Mouse (Mus musculus): ENCODE data around the gene Degs1. TPM values are rescaled to one million over a fixed set of nuclear protein-coding genes. Genes with fewer than 3 reads are reported as not detected.

Degs1 gene
- total RNA-seq, 2 experiments from 2014 or later = 27.6 to 31.7 TPM

- intact Hi-C loops (cut with DNase I; ENCODE audit: low total_unique reads) = no loop called here
- DNase-seq = no peak
These were observed 2.2 kb upstream of the Degs1 start for GRCm38 (mm10) chr1:182284795-182285194.

DNA sequence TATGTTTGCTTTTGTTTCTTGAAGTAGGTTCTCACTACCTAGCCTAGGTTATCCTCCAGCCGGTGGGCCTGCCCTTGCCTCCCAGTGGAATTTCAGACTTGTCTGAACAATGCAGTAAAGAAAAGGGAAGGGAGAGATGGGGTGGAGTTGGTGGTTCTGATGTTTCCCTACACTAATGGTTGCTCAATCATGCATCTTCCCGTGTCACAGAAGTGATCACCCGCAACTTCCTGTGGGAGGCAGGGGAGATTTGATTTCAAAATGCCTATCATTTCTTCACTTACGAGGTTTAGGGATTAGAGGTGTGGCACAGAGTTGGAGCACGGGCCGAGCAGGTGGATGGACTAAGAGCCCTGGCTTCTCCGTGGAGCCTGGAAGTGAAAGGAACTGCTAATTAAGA, 627 bp upstream of the Degs1 start:
- DNase-seq = no peak
- intact Hi-C loops (cut with DNase I; ENCODE audit: low total_unique reads) = no loop called here

GRCm38 (mm10) chr1:182281251-182281711, 1.3 kb downstream of the Degs1 start:
- intact Hi-C loops (cut with DNase I; ENCODE audit: low total_unique reads) = no loop called here
- DNase-seq = no peak

DNA sequence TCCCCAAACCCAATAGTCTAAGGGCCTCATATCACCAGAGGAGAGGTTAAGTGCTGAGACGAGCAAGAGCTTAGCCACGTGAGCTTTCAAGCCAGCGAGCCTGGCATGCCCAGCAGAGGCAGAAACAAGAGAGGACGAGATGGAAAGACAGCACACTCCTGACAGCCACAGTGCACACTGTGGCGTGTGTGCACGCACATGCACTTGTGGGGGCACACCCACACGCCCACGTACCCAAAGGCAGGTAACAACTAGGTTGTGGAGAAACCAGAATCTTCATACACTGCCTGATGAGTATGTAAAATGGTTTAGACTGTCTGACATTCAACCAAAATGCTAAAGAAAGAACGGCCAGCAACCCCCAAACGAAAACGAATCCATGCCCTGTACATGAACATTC, 2.0 kb downstream of the Degs1 start:
- intact Hi-C loops (cut with DNase I; ENCODE audit: low total_unique reads) = no loop called here
- no peak for DNase-seq

- DNase-seq = no peak
- intact Hi-C loops (cut with DNase I; ENCODE audit: low total_unique reads) = no loop called here
These were observed 2.6 kb downstream of the Degs1 start for GRCm38 (mm10) chr1:182280046-182280445.

DNA sequence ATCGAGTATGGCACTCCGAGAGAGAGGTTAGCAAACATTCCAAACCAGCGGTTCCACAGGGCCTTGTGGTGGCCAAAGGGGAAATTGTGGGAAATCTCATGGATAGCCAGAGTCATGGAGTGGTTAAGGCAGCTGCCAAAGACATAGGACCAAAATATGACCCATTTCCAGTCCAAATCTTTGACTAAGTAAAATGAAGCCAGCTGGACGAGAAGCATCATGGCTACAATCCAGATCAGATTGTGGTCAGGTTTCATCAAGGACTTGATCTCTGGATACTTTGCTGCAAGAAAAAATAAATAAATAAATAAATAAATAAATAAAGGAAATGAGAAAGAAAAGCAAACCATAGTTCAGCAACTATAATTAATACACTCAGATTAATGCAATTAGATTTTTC, 3.2 kb downstream of the Degs1 start:
- no peak for DNase-seq
- intact Hi-C loops (cut with DNase I; ENCODE audit: low total_unique reads) = no loop called here

- no peak for DNase-seq
- intact Hi-C loops (cut with DNase I; ENCODE audit: low total_unique reads) = no loop called here
These were observed 7.5 kb downstream of the Degs1 start for GRCm38 (mm10) chr1:182275109-182275508.

DNA sequence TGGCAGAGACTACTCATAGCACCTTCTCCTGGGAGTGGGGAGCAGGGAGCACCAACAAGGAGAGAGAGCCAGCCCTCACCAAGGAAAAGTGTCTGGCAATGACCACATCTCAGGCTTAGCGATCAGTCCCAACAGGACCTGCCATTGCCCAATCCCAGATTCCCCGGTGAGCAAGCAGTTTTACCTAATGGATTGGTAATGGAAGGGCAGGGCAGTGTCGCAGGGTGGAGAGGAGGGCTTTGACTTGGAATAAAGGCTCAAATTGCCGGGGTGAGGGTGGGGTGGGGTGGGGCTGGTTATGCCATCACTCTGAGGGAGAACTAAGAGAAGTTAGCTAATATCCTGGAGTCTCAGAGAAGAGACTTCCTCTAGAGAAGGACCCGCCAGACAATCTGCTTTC, 11.0 kb downstream of the Degs1 start:
- intact Hi-C loops (cut with DNase I; ENCODE audit: low total_unique reads) = no loop called here
- DNase-seq = no peak

DNA sequence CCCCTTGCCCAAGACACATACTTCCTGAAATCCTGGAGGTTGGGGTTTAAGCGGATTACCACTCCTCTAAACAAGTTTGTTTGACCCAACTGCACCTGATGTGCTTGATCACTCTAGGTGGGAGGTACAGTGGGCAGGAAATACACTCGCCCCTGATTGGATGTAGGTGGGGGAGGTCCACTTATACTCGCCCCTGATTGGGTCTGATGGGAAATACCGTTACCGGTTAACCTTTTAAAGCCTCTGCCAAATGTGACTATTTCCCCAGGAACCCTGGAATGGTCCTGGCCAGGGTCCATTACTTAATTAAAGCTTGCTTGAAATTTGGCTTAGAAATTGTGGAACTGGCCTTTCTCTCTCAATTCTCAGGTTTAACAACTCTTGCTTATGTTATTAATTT, 11.5 kb downstream of the Degs1 start:
- no peak for DNase-seq
- intact Hi-C loops (cut with DNase I; ENCODE audit: low total_unique reads) = no loop called here

DNA sequence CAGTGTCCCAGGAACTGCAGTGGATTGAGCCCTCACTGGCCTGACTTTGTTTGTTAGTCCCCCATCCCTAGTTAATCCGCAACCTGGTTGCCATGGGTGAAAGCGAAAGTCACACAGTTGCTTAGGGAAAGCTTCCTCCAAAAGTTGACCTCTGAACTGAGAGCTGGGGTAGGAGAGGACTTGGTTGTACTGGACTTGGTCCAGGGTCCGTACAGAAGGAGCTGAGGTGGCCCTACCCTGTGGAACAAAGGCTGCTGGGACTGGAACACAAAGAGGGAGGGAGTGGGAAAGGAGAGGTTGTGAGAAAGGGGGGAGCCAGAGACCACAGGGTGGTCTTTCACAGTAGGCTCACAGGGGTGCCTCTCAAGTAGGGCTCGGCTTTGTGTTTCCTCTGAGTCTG, 14.3 kb downstream of the Degs1 start:
- DNase-seq = no peak
- intact Hi-C loops (cut with DNase I; ENCODE audit: low total_unique reads) = no loop called here

DNA sequence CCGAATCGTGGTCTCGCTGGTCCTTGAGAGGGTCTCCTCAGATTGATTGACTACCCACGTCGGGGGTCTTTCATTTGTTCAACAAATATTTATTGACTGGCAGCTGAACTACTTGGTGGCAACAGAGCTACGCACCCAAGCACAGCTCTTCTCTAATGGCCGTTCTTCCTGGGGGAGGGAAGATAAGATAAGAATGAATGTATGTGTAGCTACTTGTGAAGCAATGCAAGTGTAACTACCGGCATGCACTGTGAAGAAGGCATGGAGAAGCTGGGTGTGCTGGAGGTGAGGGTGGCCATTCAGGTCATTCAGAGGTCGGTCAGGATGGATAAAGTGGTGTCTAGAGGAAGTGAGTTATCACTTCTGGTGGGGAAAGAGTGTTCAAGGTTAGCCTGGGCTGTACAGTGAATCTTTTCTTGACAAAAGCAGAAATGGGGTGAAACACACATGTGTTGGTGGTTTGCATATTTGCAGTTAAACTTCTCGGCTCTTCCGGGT, 16.5 kb downstream of the Degs1 start:
- no peak for DNase-seq

DNA sequence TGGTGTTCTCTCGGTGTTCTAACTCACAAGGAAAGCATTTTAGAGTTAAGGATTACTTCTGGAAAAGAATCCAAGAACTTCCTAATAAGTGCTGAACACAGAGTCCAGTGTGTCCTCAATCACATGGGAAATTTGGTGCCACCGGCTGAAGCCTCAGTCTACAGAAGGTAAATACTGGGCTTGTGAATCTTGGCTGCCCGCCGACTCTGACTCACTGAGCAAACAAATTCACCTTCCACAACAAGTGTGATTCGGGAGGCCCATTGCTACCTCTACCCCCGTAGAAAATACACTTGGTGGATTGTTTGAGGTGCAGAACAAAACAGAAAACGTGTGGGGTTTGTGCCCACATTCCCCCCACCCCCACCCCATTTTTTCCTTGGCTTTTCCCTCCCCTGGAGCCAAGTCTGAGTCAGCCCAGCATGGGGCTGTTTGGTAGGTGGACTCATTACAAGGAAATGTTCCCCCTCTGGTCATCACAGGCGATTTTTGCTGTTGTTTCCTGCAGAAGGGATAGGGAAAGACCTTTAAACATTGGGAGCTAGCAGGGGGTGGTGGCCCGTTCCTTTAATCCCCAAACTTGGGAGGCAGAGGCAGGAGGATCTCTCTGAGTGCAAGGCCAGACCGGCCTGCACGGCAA, 26.4 kb downstream of the Degs1 start:
- DNase-seq = no peak
- intact Hi-C loops (cut with DNase I; ENCODE audit: low total_unique reads) = no loop called here

More for the DNA sequence above, 16.5 kb downstream of the Degs1 start:
- intact Hi-C loops (cut with DNase I; ENCODE audit: low total_unique reads) = no loop called here

GRCm38 (mm10) chr1:182255031-182255430, 27.6 kb downstream of the Degs1 start:
- intact Hi-C loops (cut with DNase I; ENCODE audit: low total_unique reads) = no loop called here
- no peak for DNase-seq

DNA sequence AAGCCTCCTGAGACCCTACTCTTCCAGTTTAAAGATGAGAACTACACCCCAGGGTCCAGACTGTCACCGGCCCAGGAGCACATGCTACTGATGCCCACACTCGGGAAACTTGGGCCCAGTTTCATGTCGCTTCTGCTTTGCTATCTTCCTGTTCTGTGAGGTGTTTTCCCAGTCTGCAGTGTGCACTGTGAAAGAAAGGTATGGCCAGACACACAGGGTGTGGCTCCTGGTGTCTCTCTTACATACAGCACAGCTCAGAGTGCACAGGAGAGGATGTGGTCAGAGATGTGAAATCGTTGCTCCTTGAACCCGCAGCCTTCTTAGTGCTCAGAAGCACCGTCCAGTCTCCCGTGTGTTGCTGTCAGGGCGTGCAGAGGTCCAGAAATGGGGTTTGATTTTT, 28.0 kb downstream of the Degs1 start:
- DNase-seq = no peak
- intact Hi-C loops (cut with DNase I; ENCODE audit: low total_unique reads) = no loop called here

DNA sequence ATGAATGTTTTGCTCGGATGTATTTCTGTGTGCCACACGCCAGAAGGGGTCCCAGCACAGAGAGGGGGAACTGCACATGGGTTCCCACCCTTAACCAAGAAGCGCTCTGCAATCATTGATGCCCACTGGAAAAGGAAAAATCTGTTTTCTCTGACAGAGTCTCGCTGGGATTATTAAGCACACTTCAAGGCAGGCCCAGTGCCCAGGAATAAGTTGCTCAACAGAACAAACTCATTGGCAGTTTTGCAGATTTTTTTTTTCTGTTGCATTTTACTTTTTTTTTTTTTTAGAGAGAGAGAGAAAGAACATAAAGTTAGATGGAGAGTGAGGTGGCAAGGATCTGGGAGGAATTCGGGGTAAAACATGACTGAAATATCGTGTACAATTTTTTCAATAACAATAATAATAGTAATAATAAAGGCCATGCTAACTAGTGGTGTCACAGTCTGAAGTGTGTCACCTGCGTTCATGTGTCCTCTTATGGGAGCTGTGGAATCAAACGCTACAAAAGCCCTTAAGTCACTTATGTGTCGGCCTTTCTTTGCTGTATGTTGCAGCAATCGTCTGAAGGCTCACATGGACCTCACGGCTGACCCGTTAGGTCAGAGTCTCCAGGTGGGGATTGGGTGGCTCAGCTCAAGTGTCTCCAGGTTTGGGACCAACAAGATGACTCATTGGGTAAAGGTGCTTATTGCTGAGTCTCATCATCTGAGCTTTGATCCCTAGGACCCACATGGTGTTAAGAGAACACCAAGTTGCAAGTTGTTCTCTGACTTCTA, 28.7 kb downstream of the Degs1 start:
- DNase-seq = no peak
- intact Hi-C loops (cut with DNase I; ENCODE audit: low total_unique reads) = no loop called here

- intact Hi-C loops (cut with DNase I; ENCODE audit: low total_unique reads) = no loop called here
- DNase-seq = no peak
These were observed 30.0 kb downstream of the Degs1 start for GRCm38 (mm10) chr1:182252534-182253171.

GRCm38 (mm10) chr1:182250734-182251133, 31.9 kb downstream of the Degs1 start:
- intact Hi-C loops (cut with DNase I; ENCODE audit: low total_unique reads) = no loop called here
- DNase-seq = no peak

DNA sequence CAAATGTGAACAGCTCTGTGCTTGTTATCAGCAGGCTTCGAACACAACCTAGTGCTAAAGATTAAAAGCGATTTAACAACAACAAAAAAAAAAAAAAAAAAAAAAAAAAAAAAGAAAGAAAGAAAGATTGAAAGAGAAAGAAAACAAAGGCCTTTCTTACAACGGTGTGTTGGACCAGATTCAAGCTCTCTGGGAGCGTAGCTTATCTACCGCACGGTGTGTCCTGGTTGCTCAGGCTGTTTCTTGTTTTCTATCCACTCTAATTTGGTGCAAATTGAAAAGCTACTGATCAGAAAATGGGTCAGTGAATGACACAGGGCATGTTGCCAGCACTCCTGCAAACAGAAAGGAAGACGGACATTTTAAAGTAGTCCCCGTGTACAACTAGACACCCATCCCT, 33.3 kb downstream of the Degs1 start:
- intact Hi-C loops (cut with DNase I; ENCODE audit: low total_unique reads) = no loop called here
- DNase-seq = no peak

GRCm38 (mm10) chr1:182245003-182245402, 37.6 kb downstream of the Degs1 start:
- intact Hi-C loops (cut with DNase I; ENCODE audit: low total_unique reads) = no loop called here
- DNase-seq = no peak

DNA sequence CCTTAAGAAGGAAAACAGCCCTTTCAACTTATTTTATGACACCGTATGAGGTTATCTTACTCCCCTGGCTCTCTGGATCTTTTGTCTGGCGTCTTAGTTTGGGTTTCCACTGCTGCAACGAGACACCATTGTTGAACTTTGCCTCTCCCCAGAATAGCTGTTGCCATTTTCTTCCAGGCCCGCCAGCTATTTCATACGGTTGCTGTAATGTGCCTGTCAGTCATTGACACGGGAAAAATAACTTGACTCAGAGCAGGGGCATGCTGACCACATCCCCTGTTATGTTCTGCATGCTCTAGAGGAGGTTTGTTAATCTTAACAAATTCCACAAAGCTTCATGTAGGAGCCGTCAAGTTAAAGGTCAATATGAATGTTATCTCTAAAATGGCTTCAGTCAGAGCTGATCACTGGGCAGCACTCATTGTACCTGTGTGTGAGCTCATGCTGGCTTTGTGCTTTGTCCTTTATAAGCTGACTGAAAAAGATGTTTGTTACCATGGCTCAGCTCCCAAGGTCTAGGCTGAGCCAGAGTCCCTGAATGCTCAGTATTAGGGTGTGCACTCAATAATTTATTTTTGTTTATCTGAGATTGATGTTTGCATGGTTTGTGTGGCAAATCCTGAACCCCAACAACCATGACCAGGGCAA, 44.4 kb downstream of the Degs1 start:
- intact Hi-C loops (cut with DNase I; ENCODE audit: low total_unique reads) = no loop called here
- no peak for DNase-seq
